Mouse (Mus musculus): ENCODE measurements around the gene Gm3095. TPM values are rescaled to one million over a fixed set of nuclear protein-coding genes. Genes with fewer than 3 reads are reported as not detected.
"Not testable (repeated sequence)": the region's sequence is repeated elsewhere in the genome, so short reads cannot be mapped to it uniquely, and the experiment has no call there.

Gene Gm3095
- polyA plus RNA-seq (2012; ENCODE audit: insufficient read depth, low replicate concordance) = not detected in 2 replicates

DNA sequence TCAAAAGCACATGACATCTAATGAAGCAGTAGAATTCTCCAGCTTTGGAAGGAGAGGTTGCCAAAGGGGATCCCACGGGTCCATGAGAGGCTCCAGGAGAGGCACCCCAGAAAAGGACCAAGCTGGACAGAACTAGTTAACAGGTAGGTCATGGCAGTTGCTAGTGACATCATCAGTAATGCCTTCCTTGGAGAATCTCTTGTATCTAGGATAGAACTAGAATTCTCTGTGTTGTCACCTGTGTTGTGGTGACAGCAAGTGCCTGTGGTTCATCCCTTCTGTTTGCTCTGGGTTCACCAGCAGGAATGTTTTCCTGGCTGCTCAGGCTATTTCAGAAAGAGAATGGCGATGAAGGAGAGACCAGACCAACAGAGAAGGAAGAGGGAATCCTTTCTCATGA is at the start of gene Gm3095:
Gm3095 (plus strand) TSS at position 301 of the 400 bp plus-strand sequence.
- H3K9me3 ChIP-seq; H3K27me3 ChIP-seq (replicated peaks); H3K4me3 ChIP-seq (replicated peaks); H3K36me3 ChIP-seq (replicated peaks; ENCODE audit: low read length); H3K4me1 ChIP-seq: not testable (repeated sequence)

DNA sequence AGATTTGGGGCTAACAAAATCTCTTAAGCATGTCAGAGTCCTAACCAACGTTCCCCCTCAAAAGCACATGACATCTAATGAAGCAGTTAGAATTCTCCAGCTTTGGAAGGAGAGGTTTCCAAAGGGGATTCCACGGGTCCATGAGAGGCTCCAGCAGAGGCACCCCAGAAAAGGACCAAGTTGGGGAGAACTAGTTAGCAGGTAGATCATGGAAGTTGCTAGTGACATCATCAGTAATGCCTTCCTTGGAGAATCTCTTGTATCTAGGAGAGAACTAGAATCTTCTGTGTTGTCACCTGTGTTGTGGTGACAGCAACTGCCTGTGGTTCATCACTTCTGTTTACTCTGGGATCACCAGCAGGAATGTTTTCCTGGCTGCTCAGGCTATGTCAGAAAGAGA is 31.9 kb upstream of the Gm3095 start, which contains the start of gene Gm3029:
Gm3029 (plus strand) TSS at position 301 of the 400 bp plus-strand sequence.
- not testable (repeated sequence) for H3K9me3 ChIP-seq; H3K27me3 ChIP-seq (replicated peaks); H3K36me3 ChIP-seq (replicated peaks; ENCODE audit: low read length); H3K4me1 ChIP-seq; H3K4me3 ChIP-seq (replicated peaks)

DNA sequence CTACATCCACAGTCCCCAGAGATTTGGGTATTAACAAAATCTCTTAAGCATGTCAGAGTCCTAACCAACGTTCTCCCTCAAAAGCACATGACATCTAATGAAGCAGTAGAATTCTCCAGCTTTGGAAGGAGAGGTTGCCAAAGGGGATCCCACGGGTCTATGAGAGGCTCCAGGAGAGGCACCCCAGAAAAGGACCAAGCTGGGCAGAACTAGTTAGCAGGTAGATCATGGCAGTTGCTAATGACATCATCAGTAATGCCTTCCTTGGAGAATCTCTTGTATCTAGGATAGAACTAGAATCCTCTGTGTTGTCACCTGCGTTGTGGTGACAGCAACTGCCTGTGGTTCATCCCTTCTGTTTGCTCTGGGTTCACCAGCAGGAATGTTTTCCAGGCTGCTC is 34.7 kb downstream of the Gm3095 start, which contains the start of gene Gm3099:
Gm3099 (plus strand) TSS at position 301 of the 400 bp plus-strand sequence.
- not testable (repeated sequence) for H3K36me3 ChIP-seq (replicated peaks; ENCODE audit: low read length); H3K4me3 ChIP-seq (replicated peaks)

More for the DNA sequence above, 34.7 kb downstream of the Gm3095 start, which contains the start of gene Gm3099:
- not testable (repeated sequence) for H3K9me3 ChIP-seq; H3K27me3 ChIP-seq (replicated peaks); H3K4me1 ChIP-seq

Other genes starting within 250 kb of the Gm3095 start
- gene Gm3002, start 153.5 kb upstream of the Gm3095 start, polyA plus RNA-seq (2012; ENCODE audit: insufficient read depth, low replicate concordance) = not detected in 2 replicates
- gene Gm3033, start 117.3 kb upstream of the Gm3095 start, polyA plus RNA-seq (2012; ENCODE audit: insufficient read depth, low replicate concordance) = not detected in 2 replicates
- not detected in 2 replicates for gene Gm2916, start 79.4 kb upstream of the Gm3095 start, polyA plus RNA-seq (2012; ENCODE audit: insufficient read depth, low replicate concordance)
- gene Gm3029, start 31.8 kb upstream of the Gm3095 start, polyA plus RNA-seq (2012; ENCODE audit: insufficient read depth, low replicate concordance) = not detected in 2 replicates
- gene Gm3099, start 34.8 kb downstream of the Gm3095 start, polyA plus RNA-seq (2012; ENCODE audit: insufficient read depth, low replicate concordance) = not detected in 2 replicates
- gene Gm5796, start 60.4 kb downstream of the Gm3095 start, polyA plus RNA-seq (2012; ENCODE audit: insufficient read depth, low replicate concordance) = not detected in 2 replicates
- gene Gm3115, start 120.6 kb downstream of the Gm3095 start, polyA plus RNA-seq (2012; ENCODE audit: insufficient read depth, low replicate concordance) = not detected in 2 replicates
- gene Gm8108, start 147.0 kb downstream of the Gm3095 start, polyA plus RNA-seq (2012; ENCODE audit: insufficient read depth, low replicate concordance) = not detected in 2 replicates
- not detected in 2 replicates for gene Gm3127, start 201.5 kb downstream of the Gm3095 start, polyA plus RNA-seq (2012; ENCODE audit: insufficient read depth, low replicate concordance)
- not detected in 2 replicates for gene Gm2974, start 219.0 kb downstream of the Gm3095 start, polyA plus RNA-seq (2012; ENCODE audit: insufficient read depth, low replicate concordance)

Data from megakaryocyte, embryonic 14.5 days (primary cell).